Mouse (Mus musculus): ENCODE measurements around the gene Scaf4.

GRCm38 (mm10) chr16:90214731-90215565 is 69.4 kb downstream of the Scaf4 start:
- no peak for TF ChIP-seq POLR2A (IDR thresholded peaks at IDR 0.05; ENCODE audit: low read depth, low read length)
- no peak for TF ChIP-seq CTCF (IDR thresholded peaks at IDR 0.05; ENCODE audit: extremely low read depth, insufficient read depth, insufficient read length, insufficient replicate concordance)
